Mouse (Mus musculus) bone marrow macrophage, adult 2 months (primary cell): ENCODE results near the gene Nqo1.

ENCODE experiments used
- CTCF ChIP-seq: IDR thresholded peaks from 2 replicates; pipeline ENCODE4 v1.5.1; 2012; ENCODE audit warnings: low read depth, mild to moderate bottlenecking, low read length, moderate library complexity
- POLR2A ChIP-seq: IDR thresholded peaks from 2 replicates; pipeline ENCODE4 v1.6.1; 2012; ENCODE audit warnings: mild to moderate bottlenecking, low read depth, low read length, borderline replicate concordance

DNA sequence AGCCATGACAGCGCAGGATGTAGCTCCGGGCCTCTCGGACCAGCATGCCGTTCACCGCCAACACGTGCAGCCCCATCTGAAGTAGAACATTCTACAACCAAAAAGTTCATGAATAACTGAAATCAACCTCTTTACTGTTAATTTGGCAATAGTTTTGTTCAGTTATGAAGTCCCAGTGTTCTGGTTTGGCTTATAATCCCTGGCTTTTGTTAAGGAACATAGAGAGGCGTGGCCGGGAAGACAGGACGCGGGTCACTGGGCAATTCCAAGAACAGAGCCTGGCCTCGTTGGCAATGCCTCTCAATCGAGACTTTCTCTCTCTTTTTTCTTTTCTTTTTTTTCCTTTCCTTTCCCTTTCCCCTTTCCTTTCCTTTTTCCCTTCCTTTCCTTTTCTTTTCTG is 14.0 kb upstream of the Nqo1 start:
- TF ChIP-seq POLR2A: no peak
- no peak for TF ChIP-seq CTCF
